Mouse (Mus musculus) E14TG2a.4 (cell line): ENCODE measurements around the gene Esr1.

Experiments
- H3K27me3 ChIP-seq: 2 replicates; pipeline ENCODE4 v1.6.1; 2014; ENCODE audit warnings: low read length, control low read depth; ENCODE audit not compliant: insufficient read depth
- H3K36me3 ChIP-seq: 2 replicates; pipeline ENCODE4 v1.6.1; 2014; ENCODE audit warnings: low read length, control low read depth; ENCODE audit not compliant: insufficient read depth
- H3K4me1 ChIP-seq: replicated peaks from 2 replicates; pipeline ENCODE4 v1.6.1; 2014; ENCODE audit warnings: low read depth, low read length, control low read depth
- H3K4me3 ChIP-seq: replicated peaks from 2 replicates; pipeline ENCODE4 v1.5.1; 2014; ENCODE audit warnings: mild to moderate bottlenecking, low read length
- H3K9me3 ChIP-seq: 2 replicates; pipeline ENCODE4 v1.6.1; 2014; ENCODE audit warnings: low read length, control low read depth
- CTCF ChIP-seq: conservative IDR thresholded peaks from 2 replicates; pipeline ENCODE4 v1.5.1; 2014; ENCODE audit warnings: low read length
- NANOG ChIP-seq: IDR thresholded peaks from 2 replicates; pipeline ENCODE4 v1.6.1; 2014; ENCODE audit warnings: borderline replicate concordance, low read length, mixed read lengths
- POU5F1 ChIP-seq: IDR thresholded peaks from 2 replicates; pipeline ENCODE4 v1.6.1; 2014; ENCODE audit warnings: low read length, borderline replicate concordance

The Esr1 gene

GRCm38 (mm10) chr10:4694336-4694865, 83.0 kb downstream of the Esr1 start:
- H3K27me3 ChIP-seq: no peaks in the 10 kb centered on the region
- TF ChIP-seq POU5F1 (no peak), NANOG (no peak), CTCF (no peak)
- no peaks in the 10 kb centered on the region for H3K36me3 ChIP-seq
- H3K4me3 ChIP-seq: no peak overlapping the region
- no peaks in the 10 kb centered on the region for H3K9me3 ChIP-seq
- no peaks in the 10 kb centered on the region for H3K4me1 ChIP-seq

- Histone ChIP-seq H3K9me3 (no peaks in the 10 kb centered on the region), H3K36me3 (no peaks in the 10 kb centered on the region), H3K4me1 (peaks cover 16% of the 10 kb centered on the region), H3K27me3 (peaks cover 48% of the 10 kb centered on the region), H3K4me3 (0 out of 2 replicates have a peak overlapping the region, but pooled peaks have one; percentile 5)
- TF ChIP-seq CTCF (no peak), POU5F1 (no peak)
Observed at GRCm38 (mm10) chr10:4709915-4710314, 98.5 kb downstream of the Esr1 start.

- no peak for TF ChIP-seq NANOG
- TF ChIP-seq CTCF: no peak
- no peak for TF ChIP-seq POU5F1
- Histone ChIP-seq H3K36me3 (no peaks in the 10 kb centered on the region), H3K4me1 (peaks cover 16% of the 10 kb centered on the region), H3K9me3 (no peaks in the 10 kb centered on the region), H3K27me3 (peaks cover 48% of the 10 kb centered on the region), H3K4me3 (no peak overlapping the region)
Observed at GRCm38 (mm10) chr10:4711434-4711833, 100.0 kb downstream of the Esr1 start.

GRCm38 (mm10) chr10:4712061-4712908, 100.9 kb downstream of the Esr1 start:
- H3K9me3 ChIP-seq: no peaks in the 10 kb centered on the region
- no peak for TF ChIP-seq CTCF
- no peak for TF ChIP-seq NANOG
- no peak for TF ChIP-seq POU5F1
- H3K36me3 ChIP-seq: no peaks in the 10 kb centered on the region
- peaks cover 48% of the 10 kb centered on the region for H3K27me3 ChIP-seq
- peaks cover 16% of the 10 kb centered on the region for H3K4me1 ChIP-seq
- H3K4me3 ChIP-seq: peak overlapping the region; percentile 80

GRCm38 (mm10) chr10:4713398-4713797, 102.0 kb downstream of the Esr1 start:
- Histone ChIP-seq H3K4me3 (no peak overlapping the region), H3K9me3 (no peaks in the 10 kb centered on the region), H3K27me3 (peaks cover 48% of the 10 kb centered on the region), H3K4me1 (peaks cover 16% of the 10 kb centered on the region), H3K36me3 (no peaks in the 10 kb centered on the region)
- no peak for TF ChIP-seq POU5F1
- TF ChIP-seq CTCF: no peak
- no peak for TF ChIP-seq NANOG

DNA sequence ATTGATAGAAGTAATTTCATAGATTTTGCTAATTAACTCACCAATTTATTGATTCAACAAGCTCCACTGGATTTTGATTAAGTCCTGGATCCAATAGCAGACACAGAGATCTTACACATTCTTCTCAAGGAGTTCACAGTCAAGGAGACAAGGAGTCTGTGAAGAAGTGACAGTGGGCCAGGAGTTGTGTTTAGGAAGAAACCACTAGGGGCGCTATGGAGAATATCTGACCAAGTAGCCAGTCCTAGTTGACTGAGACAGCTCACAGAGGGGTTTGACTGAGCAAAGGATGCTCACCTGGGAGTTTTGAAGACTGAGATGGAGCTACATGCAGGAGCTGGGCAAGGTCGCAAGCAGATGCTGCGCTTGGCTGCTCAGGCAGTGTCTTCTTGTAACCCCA, 113.5 kb downstream of the Esr1 start:
- Histone ChIP-seq H3K4me1 (no peaks in the 10 kb centered on the region), H3K4me3 (no peak overlapping the region), H3K9me3 (no peaks in the 10 kb centered on the region), H3K36me3 (no peaks in the 10 kb centered on the region), H3K27me3 (no peaks in the 10 kb centered on the region)
- TF ChIP-seq CTCF (peak; percentile 55), NANOG (no peak), POU5F1 (no peak)

DNA sequence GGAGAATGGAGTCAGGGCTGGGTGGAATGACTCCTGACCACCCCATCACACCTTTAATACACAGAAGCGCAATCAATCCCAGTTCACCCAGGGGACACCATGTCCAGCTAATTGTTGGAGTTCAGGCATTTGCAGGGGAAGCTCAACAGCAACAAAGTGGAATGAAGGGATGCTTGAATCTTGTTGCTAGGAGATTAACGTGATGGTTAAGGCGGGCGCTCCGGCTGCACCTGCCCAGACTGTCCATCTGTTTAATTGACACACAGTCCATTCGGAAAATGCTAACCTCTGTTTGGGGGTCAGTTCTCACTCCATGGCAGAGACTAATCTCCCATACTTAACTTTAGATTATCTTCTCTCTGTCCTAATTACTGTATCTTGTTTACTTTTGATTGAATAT, 114.7 kb downstream of the Esr1 start:
- Histone ChIP-seq H3K4me1 (no peaks in the 10 kb centered on the region), H3K36me3 (no peaks in the 10 kb centered on the region), H3K27me3 (no peaks in the 10 kb centered on the region), H3K9me3 (no peaks in the 10 kb centered on the region), H3K4me3 (no peak overlapping the region)
- TF ChIP-seq POU5F1 (no peak), CTCF (no peak), NANOG (no peak)

- Histone ChIP-seq H3K4me1 (no peaks in the 10 kb centered on the region), H3K27me3 (no peaks in the 10 kb centered on the region), H3K4me3 (no peak overlapping the region), H3K9me3 (no peaks in the 10 kb centered on the region), H3K36me3 (no peaks in the 10 kb centered on the region)
- TF ChIP-seq CTCF: no peak
- TF ChIP-seq NANOG: no peak
- TF ChIP-seq POU5F1: no peak
Observed at GRCm38 (mm10) chr10:4732328-4732727, 120.9 kb downstream of the Esr1 start.

DNA sequence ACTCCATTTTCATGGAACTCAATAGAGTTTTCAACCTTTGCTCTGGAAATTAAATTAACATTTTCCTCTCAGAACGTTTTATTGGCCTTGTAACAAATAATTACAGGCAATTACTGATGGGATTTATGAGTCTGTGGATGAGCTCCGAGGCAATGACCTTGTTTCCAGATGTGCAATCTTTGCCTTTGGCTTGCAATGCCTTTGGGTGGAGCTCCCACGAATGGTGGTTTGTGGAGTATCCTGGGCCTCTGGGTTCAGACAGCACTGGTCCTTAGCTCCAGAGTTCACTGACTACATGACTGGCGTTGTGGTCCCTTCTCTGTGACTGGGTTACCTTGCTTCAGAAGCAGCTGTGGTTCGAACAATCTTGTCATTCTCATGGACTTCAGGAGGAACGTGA, 122.6 kb downstream of the Esr1 start:
- Histone ChIP-seq H3K4me3 (no peak overlapping the region), H3K9me3 (no peaks in the 10 kb centered on the region), H3K36me3 (no peaks in the 10 kb centered on the region), H3K4me1 (no peaks in the 10 kb centered on the region), H3K27me3 (no peaks in the 10 kb centered on the region)
- TF ChIP-seq CTCF: no peak
- no peak for TF ChIP-seq NANOG
- no peak for TF ChIP-seq POU5F1
